Mouse (Mus musculus) C3H10T1/2 (cell line): Measurements from ENCODE around the gene Gm14632. TPM values are rescaled to one million over a fixed set of nuclear protein-coding genes. Genes with fewer than 3 reads are reported as not detected.

ENCODE experiments used
- polyA plus RNA-seq, 2 experiments: library from polyadenylated mRNA; unstranded; fragments of >200 nt; fragmentation: generic; extraction: Trizol; gene quantifications; one replicate each; pipeline ENCODE4 v1.2.1; 2012; ENCODE audit warnings: missing spikeins in 2 of 2

The Gm14632 gene
- polyA plus RNA-seq = not detected

GRCm38 (mm10) chrX:30329472-30329871 is at the start of gene Gm14632:
TSS of gene Gm14632 (plus strand) at chrX:30329772.

